Mouse (Mus musculus): ENCODE results near the gene Ncbp3. TPM values are rescaled to one million over a fixed set of nuclear protein-coding genes. Genes with fewer than 3 reads are reported as not detected.

Gene Ncbp3
- polyA plus RNA-seq, 1 experiment from 2014 or later, result 10.9 TPM

DNA sequence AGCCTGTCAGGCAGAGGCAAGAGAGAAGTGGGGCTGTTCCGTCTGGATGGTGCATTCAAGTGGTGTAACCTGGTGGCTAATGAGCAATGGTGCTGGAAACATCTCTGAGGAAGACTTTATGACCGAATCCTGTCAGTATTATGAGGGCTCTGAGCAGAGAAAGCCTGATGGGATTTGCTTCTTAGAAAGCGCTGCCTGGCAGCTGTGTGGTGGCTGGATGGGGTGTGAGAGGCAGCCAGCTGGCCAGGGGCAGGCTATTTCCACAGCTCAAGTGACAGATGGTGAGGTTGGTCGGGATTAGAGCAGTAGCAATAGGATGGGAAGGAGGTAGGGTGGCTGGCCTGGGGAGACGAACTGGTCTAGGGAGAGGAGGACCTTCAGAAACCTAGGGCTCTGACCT lies 16.0 kb upstream of the Ncbp3 start:
- H3K36me3 ChIP-seq, result 0 out of 2 replicates have a peak, but pooled peaks cover 3% of the 10 kb centered on the region
- peak overlapping the region; percentile 79 for H3K27ac ChIP-seq (replicated peaks)
- H3K4me1 ChIP-seq, result peaks cover 14% of the 10 kb centered on the region
- H3K4me2 ChIP-seq (replicated peaks), result peak overlapping the region; percentile 66
- no peaks in the 10 kb centered on the region for H3K9me3 ChIP-seq (replicated peaks)
- H3K4me3 ChIP-seq (replicated peaks), result no peak overlapping the region
- no peak overlapping the region for H3K9ac ChIP-seq
- 0 out of 2 replicates have a peak, but pooled peaks have one; percentile 35 for ATAC-seq (ENCODE audit: insufficient number of reproducible peaks, low FRiP score, low TSS enrichment, low read depth)
- H3K27me3 ChIP-seq, result no peaks in the 10 kb centered on the region
- WGBS, result 62% methylated on average over 5 of the region's 5 CpGs

DNA sequence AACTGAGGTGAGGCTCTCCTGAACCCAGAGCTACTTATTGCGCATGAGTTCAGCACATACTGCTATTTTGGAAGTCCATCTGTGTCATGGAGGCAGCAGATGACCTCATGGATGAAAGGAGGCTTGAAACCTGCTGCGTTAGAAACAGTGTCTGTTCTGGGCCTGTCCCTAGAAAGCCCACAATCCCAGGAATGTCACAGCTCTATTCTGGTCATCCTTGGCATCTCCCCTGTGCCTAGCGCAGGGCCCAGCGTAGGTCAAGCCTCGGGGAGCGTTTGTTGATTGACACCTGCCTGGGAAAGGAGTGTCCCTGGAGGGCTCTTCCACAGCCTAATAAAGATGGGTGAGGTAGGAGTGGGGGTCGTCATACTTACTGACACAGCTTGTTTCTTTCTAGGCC lies 11.5 kb upstream of the Ncbp3 start:
- Histone ChIP-seq H3K36me3 (peaks cover 13% of the 10 kb centered on the region; the same call in 1 of the 2 replicates), H3K9me3 (replicated peaks) (no peaks in the 10 kb centered on the region), H3K27ac (replicated peaks) (no peak overlapping the region), H3K4me3 (replicated peaks) (no peak overlapping the region), H3K4me1 (peaks cover 11% of the 10 kb centered on the region), H3K27me3 (no peaks in the 10 kb centered on the region), H3K4me2 (replicated peaks) (no peak overlapping the region), H3K9ac (no peak overlapping the region)
- WGBS, result 66% methylated on average over 7 of the region's 7 CpGs
- no peak for ATAC-seq (ENCODE audit: insufficient number of reproducible peaks, low FRiP score, low TSS enrichment, low read depth)

DNA sequence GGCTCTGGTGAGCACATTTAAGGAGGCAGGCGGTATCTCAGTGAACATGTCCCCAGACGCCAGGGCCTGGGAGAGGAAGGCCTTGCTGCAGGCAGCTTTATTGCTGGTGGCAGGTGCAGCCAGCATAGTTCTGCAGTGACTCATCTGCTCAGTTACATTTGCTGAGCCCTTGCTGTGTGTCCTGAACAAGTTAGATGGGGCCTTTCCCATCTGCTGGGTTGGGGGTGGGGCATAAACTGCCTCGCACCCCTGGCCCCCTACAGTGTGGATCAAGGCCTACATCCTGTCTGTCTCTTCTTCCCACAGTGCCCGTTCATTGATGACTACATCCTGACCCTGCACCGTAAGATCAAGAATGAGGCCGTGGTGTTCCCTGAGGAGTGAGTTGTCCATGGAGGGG lies 10.7 kb upstream of the Ncbp3 start:
- peak; percentile 48; the same call in 1 of the 2 replicates for ATAC-seq (ENCODE audit: insufficient number of reproducible peaks, low FRiP score, low TSS enrichment, low read depth)
- H3K4me1 ChIP-seq, result peaks cover 2% of the 10 kb centered on the region; the same call in 1 of the 2 replicates
- H3K36me3 ChIP-seq, result peaks cover 13% of the 10 kb centered on the region; the same call in 1 of the 2 replicates
- no peak overlapping the region for H3K4me2 ChIP-seq (replicated peaks)
- H3K27me3 ChIP-seq, result no peaks in the 10 kb centered on the region
- no peak overlapping the region for H3K27ac ChIP-seq (replicated peaks)
- H3K9ac ChIP-seq, result no peak overlapping the region
- 56% methylated on average over 6 of the region's 6 CpGs for WGBS
- H3K4me3 ChIP-seq (replicated peaks), result no peak overlapping the region
- H3K9me3 ChIP-seq (replicated peaks), result no peaks in the 10 kb centered on the region

DNA sequence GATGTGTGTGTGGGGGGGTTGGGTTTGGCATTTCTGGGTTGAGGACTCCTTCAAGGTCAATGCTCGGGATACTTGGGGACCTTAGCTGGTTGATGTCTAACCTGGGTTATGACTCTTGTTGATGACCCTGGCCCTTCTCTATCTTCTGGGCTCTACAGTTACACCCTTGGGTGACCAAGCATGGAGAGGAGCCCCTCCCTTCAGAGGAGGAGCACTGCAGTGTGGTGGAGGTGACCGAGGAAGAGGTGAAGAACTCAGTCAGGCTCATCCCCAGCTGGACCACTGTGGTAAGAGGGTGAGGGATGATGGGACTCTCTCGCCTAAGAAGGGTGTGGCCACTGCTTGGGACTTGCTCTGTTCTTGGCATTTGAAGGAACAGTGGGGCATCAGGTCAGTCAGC lies 9.9 kb upstream of the Ncbp3 start:
- Histone ChIP-seq H3K4me1 (0 out of 2 replicates have a peak, but pooled peaks cover 2% of the 10 kb centered on the region), H3K36me3 (peaks cover 13% of the 10 kb centered on the region; the same call in 1 of the 2 replicates), H3K27ac (replicated peaks) (no peak overlapping the region), H3K27me3 (no peaks in the 10 kb centered on the region), H3K4me2 (replicated peaks) (no peak overlapping the region), H3K9ac (no peak overlapping the region), H3K9me3 (replicated peaks) (no peaks in the 10 kb centered on the region), H3K4me3 (replicated peaks) (no peak overlapping the region)
- 93% methylated on average over 3 of the region's 3 CpGs for WGBS
- no peak for ATAC-seq (ENCODE audit: insufficient number of reproducible peaks, low FRiP score, low TSS enrichment, low read depth)

DNA sequence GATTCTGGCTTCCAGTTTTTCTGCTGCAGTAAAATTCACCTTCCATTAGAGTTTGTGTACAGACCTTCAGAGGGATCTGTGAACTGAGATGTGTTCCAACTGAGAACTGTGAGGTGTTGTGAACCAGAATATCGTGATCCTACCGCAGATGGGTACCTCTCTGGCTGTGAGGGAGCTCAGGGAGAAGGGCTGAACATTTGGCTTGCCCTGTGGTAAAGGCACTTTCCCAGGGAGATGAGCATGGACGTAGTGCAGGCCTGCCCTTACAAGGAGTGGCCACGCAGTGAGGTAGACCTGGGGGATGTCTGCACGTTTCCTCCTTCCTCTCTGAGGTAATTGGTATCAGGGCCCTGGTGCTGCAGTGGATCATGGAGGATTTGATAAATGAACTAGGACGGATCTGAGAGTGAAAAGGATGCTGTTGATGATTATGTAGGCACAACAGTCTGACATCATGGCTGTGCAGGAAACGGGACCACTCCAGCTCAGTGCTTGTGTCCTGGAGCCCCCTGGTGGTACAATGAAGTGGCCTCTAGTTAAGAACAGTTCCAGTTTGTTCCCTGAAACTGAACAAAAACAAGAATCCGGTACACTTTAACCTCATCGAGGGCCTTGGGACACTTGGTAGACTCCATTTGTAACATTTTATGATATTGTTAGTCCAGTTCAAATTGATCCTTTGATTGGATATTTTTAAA lies 8.3 kb upstream of the Ncbp3 start:
- Histone ChIP-seq H3K36me3 (peaks cover 10% of the 10 kb centered on the region; the same call in 1 of the 2 replicates), H3K9ac (no peak overlapping the region), H3K27ac (replicated peaks) (no peak overlapping the region), H3K4me3 (replicated peaks) (no peak overlapping the region), H3K4me1 (0 out of 2 replicates have a peak, but pooled peaks cover 2% of the 10 kb centered on the region), H3K27me3 (no peaks in the 10 kb centered on the region), H3K4me2 (replicated peaks) (no peak overlapping the region), H3K9me3 (replicated peaks) (no peaks in the 10 kb centered on the region)
- no peak for ATAC-seq (ENCODE audit: insufficient number of reproducible peaks, low FRiP score, low TSS enrichment, low read depth)
- WGBS, result 56% methylated on average over 9 of the region's 9 CpGs

DNA sequence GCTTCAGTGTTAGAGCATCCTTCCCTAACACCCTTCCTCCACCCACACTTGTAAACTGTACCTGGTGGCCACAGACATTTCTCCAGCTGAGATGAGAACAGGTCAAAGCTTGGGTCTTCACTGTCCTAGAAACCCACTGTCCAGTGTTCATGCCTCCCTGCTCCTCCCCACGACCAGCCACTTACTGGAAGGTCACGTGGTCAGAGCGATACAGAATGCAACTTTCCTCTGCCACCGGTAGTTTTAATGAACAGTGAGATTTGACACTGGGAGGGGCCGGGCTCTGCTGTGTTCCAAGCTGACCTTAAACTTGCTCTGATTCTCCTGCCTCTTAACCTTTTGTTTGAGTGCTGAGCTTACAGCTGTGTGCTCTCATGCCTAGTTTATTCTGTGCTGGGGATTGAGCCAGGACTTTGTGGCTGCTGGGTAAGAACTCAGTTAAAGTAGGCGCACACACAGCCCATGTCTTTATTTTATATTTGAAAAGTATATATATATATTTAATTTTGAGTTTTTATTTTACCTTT lies 3.3 kb upstream of the Ncbp3 start:
- no peak overlapping the region for H3K9ac ChIP-seq
- WGBS, result 43% methylated on average over 6 of the region's 6 CpGs
- peaks cover 14% of the 10 kb centered on the region for H3K4me1 ChIP-seq
- H3K27me3 ChIP-seq, result no peaks in the 10 kb centered on the region
- H3K4me2 ChIP-seq (replicated peaks), result no peak overlapping the region
- ATAC-seq (ENCODE audit: insufficient number of reproducible peaks, low FRiP score, low TSS enrichment, low read depth), result no peak
- no peaks in the 10 kb centered on the region for H3K36me3 ChIP-seq
- no peak overlapping the region for H3K27ac ChIP-seq (replicated peaks)
- no peaks in the 10 kb centered on the region for H3K9me3 ChIP-seq (replicated peaks)
- no peak overlapping the region for H3K4me3 ChIP-seq (replicated peaks)

DNA sequence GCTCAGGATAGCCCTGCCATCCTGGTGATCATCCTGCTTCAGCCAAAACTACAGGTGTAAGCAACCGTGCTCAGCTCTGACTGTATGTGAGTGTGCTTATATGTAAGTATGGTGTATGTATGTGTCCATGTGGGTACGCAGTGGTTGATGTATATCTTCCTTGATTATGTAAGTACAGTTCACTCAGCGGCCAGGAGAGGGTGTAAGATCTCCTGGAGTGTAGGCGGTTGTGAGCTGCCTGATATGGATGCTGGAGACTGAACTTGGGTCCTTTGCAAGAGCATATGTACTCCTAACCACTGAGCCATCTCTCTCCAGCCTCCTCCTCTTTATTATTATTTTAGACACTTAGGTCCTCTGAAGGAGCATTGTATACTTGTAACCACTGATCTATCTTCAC lies 2.8 kb upstream of the Ncbp3 start:
- Histone ChIP-seq H3K27ac (replicated peaks) (no peak overlapping the region), H3K9me3 (replicated peaks) (no peaks in the 10 kb centered on the region), H3K9ac (no peak overlapping the region), H3K4me2 (replicated peaks) (no peak overlapping the region), H3K4me3 (replicated peaks) (no peak overlapping the region), H3K27me3 (no peaks in the 10 kb centered on the region), H3K36me3 (no peaks in the 10 kb centered on the region), H3K4me1 (peaks cover 15% of the 10 kb centered on the region)
- WGBS, result 69% methylated on average over 4 of the region's 4 CpGs
- no peak for ATAC-seq (ENCODE audit: insufficient number of reproducible peaks, low FRiP score, low TSS enrichment, low read depth)

DNA sequence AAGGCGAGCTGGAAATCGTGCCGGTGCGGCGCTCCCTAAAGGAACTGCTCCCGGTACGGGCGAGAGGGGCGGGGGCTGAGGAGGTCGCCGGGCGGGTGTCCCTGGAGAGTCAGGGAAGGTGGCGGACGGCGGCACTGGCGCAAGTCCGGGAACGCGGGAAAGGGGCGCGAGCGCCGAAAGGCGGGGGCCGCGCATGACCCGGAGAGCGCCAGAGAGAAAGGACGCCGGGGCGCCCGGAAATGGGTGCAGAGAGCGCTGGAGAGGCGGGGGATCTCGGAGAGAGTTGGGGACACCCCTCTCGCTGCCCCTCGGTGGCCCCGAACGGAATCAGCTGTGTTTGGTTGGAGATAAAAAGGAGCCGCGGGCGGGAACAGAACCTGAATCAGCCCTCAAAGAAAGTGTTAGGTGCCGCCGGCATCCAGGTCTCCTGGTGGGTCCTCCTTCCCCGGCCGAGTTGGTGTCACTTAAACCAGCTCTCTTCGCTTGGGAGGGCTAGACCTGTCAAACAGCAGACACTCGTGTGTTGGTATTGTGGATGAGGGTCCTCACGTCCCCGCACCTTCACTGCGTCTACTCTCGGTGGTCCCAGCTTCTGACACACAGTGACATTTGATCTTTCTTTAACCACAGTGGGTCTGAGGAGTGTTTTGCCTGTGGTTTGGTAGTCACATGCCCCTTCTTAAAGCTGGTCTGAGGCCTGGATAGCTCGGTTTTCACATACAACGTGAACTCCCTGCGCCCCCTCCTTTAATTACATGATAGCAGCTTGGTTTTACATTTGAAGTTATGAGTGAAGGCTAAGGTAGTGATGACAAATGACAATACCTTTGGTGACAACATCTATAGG lies 670 bp downstream of the Ncbp3 start:
- Histone ChIP-seq H3K4me3 (replicated peaks) (peak overlapping the region; percentile 92), H3K4me2 (replicated peaks) (peak overlapping the region; percentile 63), H3K4me1 (peaks cover 15% of the 10 kb centered on the region), H3K27ac (replicated peaks) (peak overlapping the region; percentile 87), H3K9me3 (replicated peaks) (no peaks in the 10 kb centered on the region), H3K36me3 (peaks cover 16% of the 10 kb centered on the region), H3K9ac (peak overlapping the region; percentile 97), H3K27me3 (no peaks in the 10 kb centered on the region)
- WGBS, result 1% methylated on average over 55 of the region's 55 CpGs
- peak; percentile 54; the same call in 1 of the 2 replicates for ATAC-seq (ENCODE audit: insufficient number of reproducible peaks, low FRiP score, low TSS enrichment, low read depth)

DNA sequence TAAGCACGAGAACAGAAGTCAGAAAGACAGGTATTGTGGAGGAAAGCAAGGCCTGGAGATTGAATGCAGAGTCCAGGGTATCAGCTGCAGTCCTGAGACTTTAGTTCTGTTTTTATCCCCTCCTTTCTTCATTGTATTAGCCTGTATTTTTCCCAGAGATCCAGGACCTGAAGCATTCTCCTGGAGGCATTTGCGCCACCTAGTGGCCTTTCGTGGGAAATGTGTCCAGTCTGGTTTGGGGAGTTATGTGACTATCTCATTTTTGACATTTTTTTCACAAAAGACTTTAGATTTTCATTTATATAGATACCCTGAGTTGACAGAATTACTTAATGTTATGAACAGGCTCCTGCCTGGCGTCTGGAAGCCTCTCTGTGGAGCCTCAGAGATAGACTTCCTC lies 1.8 kb downstream of the Ncbp3 start:
- no peaks in the 10 kb centered on the region for H3K27me3 ChIP-seq
- H3K4me3 ChIP-seq (replicated peaks), result peak overlapping the region; percentile 92
- H3K9ac ChIP-seq, result 0 out of 2 replicates have a peak overlapping the region, but pooled peaks have one; percentile 4
- peak overlapping the region; percentile 63 for H3K4me2 ChIP-seq (replicated peaks)
- WGBS, result 6% methylated on average over 4 of the region's 4 CpGs
- ATAC-seq (ENCODE audit: insufficient number of reproducible peaks, low FRiP score, low TSS enrichment, low read depth), result no peak
- H3K9me3 ChIP-seq (replicated peaks), result no peaks in the 10 kb centered on the region
- H3K4me1 ChIP-seq, result peaks cover 15% of the 10 kb centered on the region
- H3K27ac ChIP-seq (replicated peaks), result peak overlapping the region; percentile 87; the same call in 1 of the 2 replicates
- H3K36me3 ChIP-seq, result peaks cover 27% of the 10 kb centered on the region

DNA sequence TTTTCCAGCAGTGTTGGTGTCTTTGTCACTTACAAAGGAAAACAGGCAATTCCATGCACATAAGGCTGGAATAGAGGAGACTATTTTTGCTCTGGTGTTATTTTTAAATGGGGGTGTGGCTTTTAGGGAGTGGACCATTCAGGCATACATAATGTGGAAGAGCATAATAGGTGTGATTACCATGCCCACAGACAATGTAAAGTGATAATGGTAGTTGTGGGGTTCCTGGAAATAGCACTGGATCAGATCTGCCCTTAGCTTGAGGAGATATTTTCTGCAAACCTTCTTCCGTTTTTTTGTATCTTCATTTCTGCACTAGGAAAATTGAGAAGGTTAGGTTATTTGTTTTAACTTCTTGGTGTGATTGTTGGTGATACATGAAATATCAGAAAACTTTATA lies 5.2 kb downstream of the Ncbp3 start:
- no peaks in the 10 kb centered on the region for H3K27me3 ChIP-seq
- WGBS, result 79% methylated on average over 1 of the region's 1 CpGs
- no peak overlapping the region for H3K4me2 ChIP-seq (replicated peaks)
- no peak for ATAC-seq (ENCODE audit: insufficient number of reproducible peaks, low FRiP score, low TSS enrichment, low read depth)
- H3K27ac ChIP-seq (replicated peaks), result no peak overlapping the region
- no peaks in the 10 kb centered on the region for H3K9me3 ChIP-seq (replicated peaks)
- H3K9ac ChIP-seq, result no peak overlapping the region
- peaks cover 9% of the 10 kb centered on the region for H3K4me1 ChIP-seq
- H3K4me3 ChIP-seq (replicated peaks), result no peak overlapping the region
- H3K36me3 ChIP-seq, result peaks cover 56% of the 10 kb centered on the region

DNA sequence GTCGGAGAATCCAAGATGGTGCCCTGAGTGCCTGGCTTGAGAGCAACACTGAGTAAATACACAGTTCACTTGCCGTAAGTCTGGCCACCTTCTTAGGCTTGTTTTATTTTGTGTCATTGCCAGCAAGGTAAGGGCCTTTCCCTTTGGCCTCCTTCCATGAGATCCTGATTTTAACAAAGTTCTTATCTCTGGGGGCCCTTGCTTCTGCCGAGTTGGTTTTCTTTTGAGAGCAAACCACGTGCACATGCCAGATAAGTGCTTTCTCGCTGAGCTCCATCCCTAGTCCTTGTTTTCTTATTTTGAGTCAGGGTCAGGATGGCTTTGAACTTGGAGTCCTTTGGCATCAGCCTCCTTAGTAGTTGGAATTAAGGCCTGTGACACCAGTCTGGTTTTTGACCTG lies 10.1 kb downstream of the Ncbp3 start:
- H3K27me3 ChIP-seq, result no peaks in the 10 kb centered on the region
- WGBS, result 91% methylated on average over 5 of the region's 5 CpGs
- peaks cover 67% of the 10 kb centered on the region for H3K36me3 ChIP-seq
- H3K4me1 ChIP-seq, result no peaks in the 10 kb centered on the region
- no peak overlapping the region for H3K4me2 ChIP-seq (replicated peaks)
- no peaks in the 10 kb centered on the region for H3K9me3 ChIP-seq (replicated peaks)
- no peak overlapping the region for H3K9ac ChIP-seq
- no peak overlapping the region for H3K27ac ChIP-seq (replicated peaks)
- no peak overlapping the region for H3K4me3 ChIP-seq (replicated peaks)
- ATAC-seq (ENCODE audit: insufficient number of reproducible peaks, low FRiP score, low TSS enrichment, low read depth), result no peak

Data from embryonic facial prominence, embryonic 15.5 days (tissue).